Mouse (Mus musculus) ZHBTc4 (cell line): ENCODE measurements around the gene Prkra.
"Not testable (repeated sequence)": the region's sequence is repeated elsewhere in the genome, so short reads cannot be mapped to it uniquely, and the experiment has no call there.

ENCODE experiments used
- DNase-seq: peaks from one replicate; pipeline ENCODE4 v3.0.0-alpha.2; 2011; ENCODE audit warnings: low read depth, low spot score

Gene Prkra

DNA sequence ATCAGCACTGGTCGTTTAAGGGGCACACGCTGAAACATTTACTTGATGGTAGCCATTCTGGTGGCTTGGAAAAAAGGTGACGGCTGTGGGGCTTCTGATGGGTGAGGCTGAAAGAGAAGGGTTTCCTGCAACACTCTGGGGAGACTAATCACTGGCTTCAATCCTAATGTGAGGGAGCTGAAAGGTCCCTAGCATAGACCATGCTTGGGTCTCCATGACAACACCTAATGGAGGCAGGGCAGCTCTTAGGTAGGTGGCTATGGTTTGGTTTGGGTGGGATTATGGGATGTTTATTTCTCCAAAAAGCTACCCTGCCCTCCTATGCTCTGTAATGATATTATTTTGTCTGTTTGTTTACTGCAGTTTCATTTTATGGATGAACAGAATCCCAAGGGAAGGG, 7.6 kb upstream of the Prkra start:
- no peak for DNase-seq

DNA sequence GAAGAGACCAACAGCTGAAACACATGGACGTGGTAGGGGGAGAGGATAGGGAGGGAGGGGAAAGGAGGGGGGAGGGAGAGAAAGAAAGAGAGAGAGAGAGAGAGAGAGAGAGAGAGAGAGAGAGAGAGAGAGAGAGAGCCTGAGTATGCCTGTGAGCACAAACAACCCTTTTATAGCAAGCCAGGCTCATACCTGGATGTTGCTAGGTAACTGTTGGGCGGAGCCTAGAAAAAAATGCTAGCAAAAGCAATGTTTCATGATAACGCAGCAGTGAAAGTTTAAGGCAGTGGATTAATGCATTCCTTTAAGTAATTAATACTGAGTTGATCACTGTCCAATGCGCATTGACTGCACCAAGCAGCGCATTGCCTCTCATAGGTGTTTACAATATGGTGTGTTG, 6.8 kb upstream of the Prkra start:
- no peak for DNase-seq

DNA sequence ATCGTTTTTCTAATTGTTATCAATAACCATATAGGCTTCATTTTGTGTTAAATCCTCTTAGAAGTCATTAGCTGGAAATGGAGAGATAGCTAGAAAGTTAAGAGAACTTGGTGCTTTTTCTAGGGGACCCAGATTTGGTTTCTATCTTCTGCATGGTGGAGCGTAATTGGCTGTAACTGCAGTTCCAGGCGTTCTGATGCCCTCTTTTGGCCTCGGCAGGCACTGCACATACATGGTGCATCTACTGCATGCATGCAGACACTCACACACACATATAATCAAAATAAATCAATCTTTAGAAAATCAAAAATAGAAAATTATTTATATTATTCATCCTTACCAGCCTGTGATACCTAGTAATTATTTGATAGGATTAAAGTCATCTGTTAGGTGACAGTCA, 5.3 kb upstream of the Prkra start:
- peak; percentile 46 for DNase-seq

- DNase-seq: peak; percentile 41
Measured at GRCm38 (mm10) chr2:76648666-76649141, 889 bp upstream of the Prkra start.

GRCm38 (mm10) chr2:76647441-76647869, 360 bp downstream of the Prkra start:
- peak; percentile 32 for DNase-seq

DNA sequence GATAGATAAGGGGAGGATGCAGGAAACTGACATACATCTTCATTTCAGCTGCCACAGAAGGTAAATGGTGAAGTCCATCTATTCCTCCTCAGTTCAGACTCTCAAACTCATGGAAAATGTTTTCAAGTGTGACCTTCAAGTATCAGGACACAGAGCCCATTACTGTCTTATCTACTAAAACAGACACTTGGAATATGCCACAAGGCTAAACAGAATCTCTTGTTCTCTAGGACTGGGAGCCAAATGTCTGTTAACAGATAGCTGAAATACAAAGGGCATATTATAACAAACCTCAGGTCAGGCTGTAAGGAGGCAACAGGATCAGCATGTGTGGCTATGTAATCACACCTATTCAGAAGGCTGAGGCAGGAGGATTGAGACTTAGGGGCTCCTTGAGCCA, 4.0 kb downstream of the Prkra start:
- DNase-seq: no peak

DNA sequence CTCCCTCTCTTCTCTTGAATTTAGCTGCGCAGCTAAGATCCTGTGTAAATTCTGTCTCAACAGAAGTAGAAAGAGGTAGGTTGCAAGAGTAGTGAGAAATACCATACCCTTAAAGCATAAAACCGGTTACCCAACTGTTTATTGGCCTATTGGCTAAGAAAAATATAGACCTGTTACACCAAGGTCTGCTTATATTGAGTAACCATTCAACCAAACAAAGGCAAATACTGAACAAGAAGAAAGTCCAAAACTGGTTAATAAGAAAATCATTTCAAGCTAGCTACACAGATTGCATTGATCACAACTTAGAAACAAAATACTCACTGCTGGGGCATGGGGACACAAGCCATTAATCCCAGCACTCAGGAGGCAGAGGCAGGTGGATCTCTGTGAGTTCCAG, 8.2 kb downstream of the Prkra start:
- no peak for DNase-seq

DNA sequence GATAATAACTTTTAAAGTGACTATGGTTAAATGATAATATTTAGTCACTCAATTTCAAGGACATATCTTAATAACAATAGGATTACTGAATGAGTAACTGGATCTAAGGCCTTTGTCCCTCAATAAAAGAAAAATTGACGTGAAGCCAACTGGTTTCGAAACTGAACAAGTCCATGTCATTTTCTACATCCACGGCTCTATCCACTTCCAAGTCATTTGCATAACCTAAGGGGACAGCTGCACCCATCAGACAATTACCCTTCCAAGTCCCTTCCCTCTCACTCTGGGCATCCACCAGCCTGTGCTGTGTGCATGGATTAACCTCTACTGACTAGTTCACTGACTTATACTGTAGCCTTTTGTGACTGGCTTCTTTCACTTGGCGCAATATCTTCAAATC, 16.2 kb downstream of the Prkra start:
- no peak for DNase-seq

- DNase-seq: no peak
Measured at GRCm38 (mm10) chr2:76630293-76630692, 17.5 kb downstream of the Prkra start.

DNA sequence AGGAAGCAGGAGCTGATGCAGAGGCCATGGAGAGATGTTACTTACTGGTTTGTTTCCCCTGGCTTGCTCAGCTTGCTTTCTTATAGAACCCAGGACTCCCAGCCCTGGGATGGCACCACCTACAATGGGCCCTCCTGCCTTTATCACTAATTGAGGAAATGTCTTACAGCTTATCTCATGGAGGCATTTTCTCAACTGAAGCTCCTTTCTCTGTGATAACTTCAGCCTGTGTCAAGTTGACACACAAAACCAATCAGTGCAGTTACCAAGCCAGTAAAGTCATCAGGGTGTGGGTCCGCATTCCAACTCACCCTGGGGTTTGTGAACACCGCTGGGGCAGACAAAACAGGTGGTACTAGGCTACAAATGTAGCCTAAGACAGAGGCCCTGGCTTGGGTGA, 25.5 kb downstream of the Prkra start:
- not testable (repeated sequence) for DNase-seq

DNA sequence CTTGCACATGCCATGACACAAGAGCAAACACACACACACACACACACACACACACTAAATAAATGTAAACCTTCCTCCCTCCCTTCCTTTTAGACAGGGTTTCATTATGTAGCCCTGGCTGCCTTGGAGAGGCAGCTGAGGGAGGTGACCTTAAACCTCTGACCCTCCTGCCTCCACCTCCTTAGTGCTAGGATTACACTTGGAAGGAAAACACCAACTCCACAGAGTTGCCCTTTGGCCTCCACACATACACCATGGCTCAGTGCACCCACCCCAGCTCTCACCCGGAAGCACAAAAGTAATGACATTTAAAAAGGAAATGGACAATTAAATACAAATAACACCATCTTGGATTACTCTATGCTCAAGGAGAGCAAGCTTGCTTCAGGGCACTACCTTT, 26.1 kb downstream of the Prkra start:
- DNase-seq: no peak

GRCm38 (mm10) chr2:76620188-76620587, 27.6 kb downstream of the Prkra start:
- no peak for DNase-seq

- DNase-seq: peak; percentile 38
Measured at GRCm38 (mm10) chr2:76618078-76618477, 29.7 kb downstream of the Prkra start.

GRCm38 (mm10) chr2:76611996-76612395, 35.8 kb downstream of the Prkra start:
- DNase-seq: no peak

GRCm38 (mm10) chr2:76610326-76611104, 37.3 kb downstream of the Prkra start:
- no peak for DNase-seq

- no peak for DNase-seq
Measured at GRCm38 (mm10) chr2:76606704-76607103, 41.1 kb downstream of the Prkra start.

DNA sequence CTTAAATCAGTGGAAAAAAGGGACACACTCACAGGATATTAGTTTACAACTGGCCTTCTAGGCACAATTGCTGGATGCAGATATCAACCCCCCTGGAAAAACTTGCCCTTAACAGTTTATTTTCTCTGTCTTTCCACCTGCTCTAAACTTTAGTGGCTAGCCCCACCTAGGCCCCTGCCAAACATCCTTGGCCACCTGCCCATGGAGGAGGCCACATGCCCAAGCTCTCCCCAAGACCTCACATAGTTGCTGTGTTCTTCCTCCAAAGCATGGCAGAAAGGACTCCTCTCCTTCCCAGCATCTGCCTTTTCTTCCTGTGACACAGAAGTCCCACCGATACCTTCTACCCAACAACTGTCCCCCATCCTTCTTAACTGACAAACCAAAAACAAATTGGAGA, 45.6 kb downstream of the Prkra start:
- no peak for DNase-seq

GRCm38 (mm10) chr2:76599214-76599613, 48.6 kb downstream of the Prkra start:
- DNase-seq: no peak

GRCm38 (mm10) chr2:76597521-76597920, 50.3 kb downstream of the Prkra start:
- DNase-seq: no peak

GRCm38 (mm10) chr2:76592401-76592924, 55.4 kb downstream of the Prkra start:
- DNase-seq: no peak

GRCm38 (mm10) chr2:76590221-76590620, 57.6 kb downstream of the Prkra start:
- no peak for DNase-seq

DNA sequence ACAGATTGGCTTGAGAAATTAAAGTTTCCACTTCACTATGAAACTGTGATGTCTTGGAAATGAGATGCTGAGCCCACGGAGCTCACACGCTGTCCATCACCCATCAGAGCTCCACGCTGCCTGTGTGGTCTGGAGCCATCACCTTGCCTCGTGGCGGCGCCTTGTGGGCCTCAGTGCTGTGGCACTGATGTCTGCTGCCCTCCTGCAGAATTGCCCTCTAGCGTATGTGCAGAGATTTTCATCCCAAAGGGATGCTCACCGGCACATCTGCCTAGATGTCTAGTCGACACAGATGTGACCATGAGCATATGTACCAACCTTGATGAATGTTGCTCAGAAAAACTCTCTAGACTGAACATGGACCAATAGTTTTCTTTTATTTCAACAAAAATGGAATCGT, 60.9 kb downstream of the Prkra start:
- DNase-seq: peak; percentile 24

- DNase-seq: peak; percentile 26
Measured at GRCm38 (mm10) chr2:76585090-76585489, 62.7 kb downstream of the Prkra start.
